Mouse (Mus musculus): Measurements from ENCODE around the gene Gbp3.
"Not testable (repeated sequence)": the region's sequence is repeated elsewhere in the genome, so short reads cannot be mapped to it uniquely, and the experiment has no call there.

The Gbp3 gene

DNA sequence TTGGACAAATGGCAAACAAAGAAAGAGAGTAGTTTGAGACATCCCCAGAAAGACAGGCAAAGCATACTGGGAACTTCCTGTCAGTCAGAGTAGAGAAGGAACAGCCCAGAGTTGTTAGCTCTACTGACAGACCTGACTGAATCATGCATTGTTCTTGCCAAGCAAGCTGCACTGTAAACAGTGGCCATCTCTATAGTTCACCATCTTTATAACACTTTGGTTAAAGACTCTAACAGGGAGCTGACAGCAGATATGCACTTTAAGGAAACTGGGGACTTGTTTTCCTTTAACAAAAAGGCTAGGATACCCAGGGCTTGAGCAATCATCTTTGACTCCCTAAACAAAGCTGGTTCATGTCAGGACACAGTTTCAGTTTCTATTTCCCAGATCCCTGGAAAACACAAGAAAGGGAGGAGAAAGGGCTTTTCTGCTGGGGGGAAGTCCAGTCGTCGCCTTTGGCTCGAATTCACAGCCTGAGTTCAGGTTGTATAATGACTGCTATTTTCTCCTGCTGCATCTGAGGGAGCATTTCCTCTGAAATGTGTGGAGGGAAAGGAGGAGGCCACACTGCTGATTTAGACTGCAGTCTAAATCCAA is at the start of gene Gbp3:
TSS of gene Gbp3 (plus strand) at position 395 of the 597 bp plus-strand sequence.
- DNase-seq: no peak

DNA sequence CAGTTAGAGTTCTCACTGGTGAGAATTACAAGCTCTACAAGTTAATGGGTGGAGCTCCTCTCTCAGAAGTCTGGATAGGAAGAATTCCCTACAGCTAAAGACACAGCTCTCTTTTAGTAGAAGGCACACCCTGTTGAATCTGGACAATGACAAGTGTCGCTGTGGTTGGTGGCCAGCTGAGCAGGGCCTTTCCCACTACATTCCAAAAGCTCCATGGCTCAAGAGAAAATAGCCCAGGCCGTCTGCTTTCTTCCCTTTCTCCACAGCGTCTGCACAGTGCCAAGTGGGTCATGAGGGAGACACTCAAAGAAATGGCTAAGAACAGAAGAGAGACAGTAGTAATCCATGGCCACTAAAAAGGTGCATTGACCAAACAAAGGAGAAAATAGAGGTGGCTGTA is 31.7 kb upstream of the Gbp3 start:
- DNase-seq: no peak

DNA sequence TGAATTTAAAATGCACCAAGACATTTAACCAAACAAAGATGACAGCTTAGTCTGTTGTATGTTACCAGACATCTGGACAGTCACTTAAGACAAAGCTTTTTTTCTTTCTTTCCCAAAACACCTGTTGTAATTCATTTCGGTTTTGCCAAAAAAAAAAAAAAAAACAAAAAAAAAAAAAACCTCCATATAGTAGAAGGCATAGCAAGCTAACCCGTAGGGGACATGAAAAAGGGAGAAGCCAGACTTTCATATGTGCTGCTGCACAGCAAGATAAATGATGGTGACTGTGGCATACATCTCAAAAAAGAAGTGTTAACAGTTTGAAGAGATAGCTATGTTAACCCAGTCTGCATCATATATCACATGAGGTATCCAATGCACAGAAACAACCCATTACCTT is 30.2 kb upstream of the Gbp3 start:
- no peak for DNase-seq

DNA sequence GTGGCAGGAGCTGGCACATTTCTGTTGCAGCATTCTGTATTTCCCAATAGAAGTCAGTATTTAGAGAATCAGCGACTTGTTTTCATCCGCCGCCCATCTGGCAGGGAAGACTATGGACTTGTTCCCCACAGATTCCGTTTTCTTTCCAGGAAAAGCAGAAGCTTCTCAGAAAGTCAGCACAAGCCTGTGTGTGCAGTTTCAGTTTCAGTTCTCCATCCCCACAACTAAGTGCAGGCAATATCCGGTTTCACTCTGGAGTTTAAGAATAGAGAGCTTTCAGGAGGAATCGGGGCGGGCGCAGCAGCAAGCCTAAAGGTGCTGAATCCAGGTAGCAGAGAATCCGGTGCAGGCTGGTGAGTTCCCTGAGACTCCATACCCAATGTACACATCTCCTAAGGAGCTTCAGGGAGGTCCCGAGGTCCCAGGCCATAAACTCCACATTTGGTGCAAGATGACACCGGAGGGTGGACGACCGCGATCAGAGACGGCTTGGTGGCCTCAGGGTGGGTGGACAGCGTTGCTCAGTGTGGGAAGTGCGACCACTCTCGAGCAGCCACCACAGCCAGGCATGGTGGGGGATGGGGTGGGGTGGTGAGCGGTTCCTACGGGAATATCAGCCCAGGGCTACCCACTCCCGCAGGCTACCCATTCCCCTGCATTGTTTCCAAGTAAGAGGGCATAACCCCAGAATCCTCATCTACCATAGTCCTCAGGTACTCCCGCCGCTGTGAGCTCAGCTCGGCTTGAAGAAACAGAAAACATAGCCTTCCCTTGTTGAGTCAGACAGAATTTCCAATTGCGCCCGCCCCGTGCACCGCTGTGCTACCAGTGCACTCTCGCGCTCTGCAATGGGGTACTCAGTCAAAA is 29.5 kb upstream of the Gbp3 start, which contains the start of gene Gbp7:
TSS of gene Gbp7 (plus strand) at position 256 of the 867 bp plus-strand sequence.
- DNase-seq: no peak

DNA sequence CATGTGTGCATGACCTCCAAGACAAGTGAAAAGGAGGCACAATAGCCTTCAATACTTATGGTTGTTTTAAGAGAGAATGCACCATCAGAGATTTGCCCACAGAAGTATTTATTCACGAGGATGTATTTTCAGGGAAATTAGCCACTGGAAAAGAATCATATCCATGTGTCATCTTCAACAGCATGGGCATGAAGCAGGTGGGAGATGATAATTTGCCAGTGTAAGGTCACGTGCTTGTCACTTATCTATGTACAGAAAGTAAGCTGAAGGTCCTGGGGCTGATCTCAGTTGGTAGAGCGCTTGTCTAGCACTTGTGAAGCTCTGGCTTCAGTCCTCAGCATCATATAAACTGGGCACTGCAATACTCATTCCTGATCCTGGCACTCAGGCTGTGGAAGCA is 28.2 kb upstream of the Gbp3 start:
- DNase-seq: no peak

DNA sequence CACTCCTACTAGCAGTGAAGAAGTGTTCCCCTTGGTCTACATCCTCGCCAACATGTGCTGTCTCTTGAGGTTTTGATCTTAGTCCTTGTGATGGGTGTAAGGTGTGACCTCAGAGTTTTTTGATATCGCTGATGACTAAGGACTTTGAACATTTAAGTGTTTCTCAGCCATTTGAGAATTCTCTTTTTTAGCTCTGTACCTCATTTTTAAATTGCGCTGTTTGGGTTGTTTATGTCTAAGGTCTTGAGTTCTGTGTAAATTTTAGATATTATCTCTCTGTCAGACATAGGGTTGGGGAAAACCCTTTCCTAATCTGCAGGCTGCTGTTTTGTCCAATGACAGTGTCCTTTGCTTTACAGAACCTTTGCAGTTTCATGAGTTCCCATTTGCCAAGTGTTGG is 26.6 kb upstream of the Gbp3 start:
- no peak for DNase-seq

DNA sequence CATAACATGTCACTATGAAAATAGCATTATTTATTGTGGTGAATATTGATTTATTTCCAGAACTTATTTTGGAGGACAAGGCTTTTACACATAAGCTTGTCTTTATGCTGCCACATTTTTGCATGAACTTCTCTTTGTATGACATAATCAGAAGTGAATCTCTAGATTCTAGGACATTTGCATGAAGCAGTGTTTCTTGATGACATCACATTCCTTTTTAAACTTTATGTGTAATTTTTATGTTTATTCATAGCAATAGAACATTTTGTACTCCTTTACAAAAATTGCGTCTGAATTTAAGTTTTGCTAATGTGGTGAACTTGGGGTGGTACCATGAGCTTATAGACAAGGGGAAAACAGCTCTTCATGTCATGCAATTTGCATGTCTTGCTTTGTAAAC is 24.2 kb upstream of the Gbp3 start:
- DNase-seq: no peak

DNA sequence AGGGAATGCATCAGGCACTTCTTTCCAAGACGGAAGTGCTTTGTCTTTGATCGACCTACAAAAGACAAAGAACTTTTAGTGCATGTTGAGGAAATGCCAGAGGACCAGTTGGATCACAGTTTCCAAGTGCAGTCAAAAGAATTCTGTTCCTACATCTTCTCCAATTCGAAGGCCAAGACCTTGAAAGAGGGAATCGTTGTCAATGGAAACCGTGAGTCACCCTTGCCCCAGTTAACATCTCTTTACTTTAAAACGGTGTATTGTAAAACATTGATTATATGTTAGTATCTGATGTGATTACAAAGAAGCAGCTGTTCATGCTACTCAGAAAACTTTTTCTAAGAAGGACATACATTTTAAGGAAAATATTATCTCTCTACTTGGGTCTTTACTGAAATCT is 18.4 kb upstream of the Gbp3 start:
- no peak for DNase-seq

DNA sequence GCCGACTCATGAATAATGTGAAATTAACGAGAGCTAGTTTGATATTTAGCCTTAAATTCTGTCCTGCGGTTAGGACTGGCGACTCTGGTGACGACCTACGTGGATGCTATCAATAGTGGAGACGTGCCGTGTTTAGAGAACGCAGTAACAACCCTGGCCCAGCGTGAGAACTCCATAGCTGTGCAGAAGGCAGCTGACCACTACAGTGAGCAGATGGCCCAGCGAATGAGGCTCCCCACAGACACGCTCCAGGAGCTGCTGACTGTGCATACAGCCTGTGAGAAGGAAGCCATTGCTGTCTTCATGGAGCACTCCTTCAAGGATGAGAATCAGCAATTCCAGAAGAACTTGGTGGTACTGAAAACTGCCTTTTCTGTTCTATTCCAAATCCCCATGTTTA is 17.1 kb upstream of the Gbp3 start:
- DNase-seq: not testable (repeated sequence)

DNA sequence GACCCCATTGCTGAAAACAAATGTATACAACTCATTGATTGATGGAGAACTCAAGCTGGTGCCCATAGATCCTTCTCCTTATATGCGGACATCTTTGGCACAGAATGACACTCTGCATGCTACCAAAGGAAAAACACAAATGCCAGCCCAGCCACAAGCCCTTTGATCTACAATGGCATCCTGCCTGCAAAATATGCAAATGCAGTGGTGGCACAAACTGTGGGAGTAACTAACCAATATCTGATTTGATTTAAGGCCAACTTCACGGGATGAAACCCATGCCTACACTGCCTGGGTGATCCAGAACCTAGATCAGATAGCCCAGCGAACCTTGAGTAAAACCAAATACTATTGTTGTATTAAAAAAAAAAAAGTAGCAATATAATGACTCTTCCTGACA is 13.1 kb upstream of the Gbp3 start:
- no peak for DNase-seq

DNA sequence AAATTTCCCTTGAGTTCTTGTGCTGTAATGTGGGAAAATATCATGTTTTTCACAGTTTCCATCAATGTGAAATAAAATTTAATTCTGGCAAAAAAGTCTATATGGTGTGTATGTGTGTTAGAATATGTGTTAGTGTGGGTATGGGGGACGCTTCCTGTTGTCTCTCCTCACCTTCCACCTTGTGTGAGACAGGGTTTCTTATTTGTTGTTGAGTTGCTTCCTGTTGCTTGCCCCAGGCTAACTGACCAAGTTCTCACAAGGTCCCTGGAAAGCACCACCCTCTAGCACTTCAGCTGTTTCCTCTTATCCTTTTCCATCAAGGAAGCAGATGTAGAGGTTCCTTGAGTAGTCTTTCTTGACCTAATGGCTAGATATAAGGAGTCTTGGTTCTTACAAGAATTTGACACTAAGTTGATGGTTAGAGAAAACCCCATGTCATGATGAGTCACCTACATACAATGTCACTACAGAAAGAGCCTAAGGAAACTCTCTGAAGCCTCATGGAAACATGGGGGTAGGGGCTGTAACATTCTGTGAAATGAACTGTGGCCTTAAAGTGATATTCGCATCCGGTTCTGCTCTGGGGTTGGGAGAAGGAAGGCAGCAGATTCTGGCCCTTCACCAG is 9.7 kb upstream of the Gbp3 start:
- DNase-seq: no peak

DNA sequence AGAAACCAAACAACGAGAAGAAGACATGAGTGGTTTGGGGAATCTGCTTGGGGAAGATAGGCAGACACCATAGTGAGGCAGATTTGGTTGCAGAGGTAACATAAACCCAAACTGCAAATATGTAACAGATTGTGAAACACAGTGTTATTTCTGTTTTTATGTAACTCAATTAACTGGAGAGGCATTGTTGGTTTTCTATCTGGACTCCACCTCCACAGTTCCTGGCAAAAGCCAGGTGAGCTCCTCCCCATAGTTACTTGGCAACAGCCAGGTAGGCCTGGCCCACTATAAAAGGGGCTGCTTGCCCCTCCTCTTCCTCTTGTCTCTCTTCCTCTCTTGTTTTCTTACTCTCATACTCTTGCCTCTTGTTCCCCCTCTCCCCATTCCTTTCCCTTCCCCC is 5.2 kb upstream of the Gbp3 start:
- no peak for DNase-seq

DNA sequence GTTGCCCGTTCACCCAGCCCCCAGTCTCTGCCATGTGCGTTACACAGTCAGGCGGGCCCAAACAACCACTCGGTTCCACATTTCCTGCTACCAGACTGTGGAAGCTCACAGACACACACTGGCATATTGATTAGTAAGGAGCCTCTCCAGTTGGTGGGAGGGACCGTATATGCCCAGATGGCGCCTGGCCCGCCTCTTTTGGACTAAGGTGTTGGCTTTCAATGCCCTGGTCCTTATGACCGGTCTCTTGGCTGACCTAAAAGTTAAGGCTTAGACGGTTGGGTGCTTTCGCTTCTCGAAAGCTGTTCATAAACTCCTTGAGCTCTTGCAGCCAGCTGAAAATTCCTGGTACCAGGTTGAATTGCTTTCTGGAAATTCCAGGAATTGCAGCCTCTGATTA is 4.2 kb upstream of the Gbp3 start:
- no peak for DNase-seq

DNA sequence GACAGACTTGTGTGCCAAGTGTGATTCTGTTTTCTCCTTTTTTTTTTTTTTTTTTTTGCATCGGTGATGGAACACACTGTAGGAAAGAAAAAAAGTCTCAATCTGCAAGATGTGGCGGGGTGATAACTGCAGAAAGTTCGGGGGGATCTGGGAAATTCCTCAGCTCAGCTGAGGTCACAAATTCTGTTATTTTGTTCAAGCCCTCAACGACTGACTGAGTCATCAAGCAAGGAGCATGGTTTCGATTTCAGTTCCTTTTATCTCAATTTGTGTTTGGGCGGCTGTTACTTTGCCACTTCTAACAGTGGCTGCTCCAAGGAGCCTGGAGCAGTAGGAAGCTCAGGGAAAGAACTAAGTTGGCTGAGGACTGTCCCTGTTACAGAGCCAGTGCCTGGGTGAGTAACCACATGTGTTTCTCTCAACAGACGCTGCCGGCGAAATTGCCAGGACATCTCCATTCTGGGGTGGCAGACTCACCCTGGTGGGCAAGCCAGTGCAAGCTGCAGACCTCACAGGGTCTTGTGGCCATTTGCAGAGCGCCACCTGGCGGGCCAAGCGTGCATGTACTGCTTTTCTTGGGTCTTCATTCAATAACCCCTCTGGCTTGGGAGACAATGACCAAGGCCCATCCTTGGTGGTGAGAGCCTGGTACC is 596 bp downstream of the Gbp3 start:
- DNase-seq: peak; percentile 62

DNA sequence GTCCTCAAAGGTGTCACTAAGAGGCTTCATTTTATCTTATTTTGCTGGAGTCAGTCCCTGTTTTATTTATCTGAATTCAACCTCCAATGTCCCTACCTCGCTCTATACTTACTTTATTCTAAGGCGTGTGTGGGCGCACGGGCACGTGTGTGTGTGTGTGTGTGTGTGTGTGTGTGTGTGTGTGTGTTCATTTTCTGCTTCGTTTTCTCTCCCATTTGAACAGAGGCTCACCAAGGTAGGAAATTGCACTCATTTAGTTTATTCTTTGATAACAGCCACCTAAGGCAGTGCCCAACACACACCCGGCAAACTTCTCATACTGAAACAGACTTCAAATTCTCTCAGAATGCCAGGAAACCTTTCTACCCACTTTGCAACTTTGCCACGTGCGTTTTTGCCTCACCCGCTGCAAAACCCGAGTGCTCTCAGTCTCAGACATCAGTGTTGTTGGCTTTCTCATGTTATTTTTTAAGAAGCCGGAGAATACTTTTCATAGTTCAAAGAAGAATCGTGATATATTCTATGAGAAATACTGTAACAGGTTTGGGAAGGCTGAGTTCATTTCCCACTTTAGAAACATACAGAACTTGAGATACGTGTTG is 1.3 kb downstream of the Gbp3 start:
- no peak for DNase-seq

DNA sequence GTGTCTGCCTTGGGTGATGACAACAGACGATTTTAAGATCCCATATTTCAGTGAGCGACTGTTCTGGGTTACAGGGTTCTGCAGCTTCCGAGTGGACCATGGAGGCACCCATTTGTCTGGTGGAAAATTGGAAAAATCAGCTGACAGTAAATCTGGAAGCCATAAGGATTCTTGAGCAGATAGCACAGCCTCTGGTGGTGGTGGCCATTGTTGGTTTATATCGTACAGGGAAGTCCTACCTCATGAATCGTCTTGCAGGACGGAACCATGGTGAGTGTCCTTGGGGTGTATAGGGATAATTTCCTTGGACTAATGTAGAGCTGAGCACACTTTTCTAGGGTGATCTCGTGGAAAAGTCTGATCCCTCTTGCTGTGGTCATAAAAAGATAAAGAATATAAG is 1.8 kb downstream of the Gbp3 start:
- DNase-seq: no peak

DNA sequence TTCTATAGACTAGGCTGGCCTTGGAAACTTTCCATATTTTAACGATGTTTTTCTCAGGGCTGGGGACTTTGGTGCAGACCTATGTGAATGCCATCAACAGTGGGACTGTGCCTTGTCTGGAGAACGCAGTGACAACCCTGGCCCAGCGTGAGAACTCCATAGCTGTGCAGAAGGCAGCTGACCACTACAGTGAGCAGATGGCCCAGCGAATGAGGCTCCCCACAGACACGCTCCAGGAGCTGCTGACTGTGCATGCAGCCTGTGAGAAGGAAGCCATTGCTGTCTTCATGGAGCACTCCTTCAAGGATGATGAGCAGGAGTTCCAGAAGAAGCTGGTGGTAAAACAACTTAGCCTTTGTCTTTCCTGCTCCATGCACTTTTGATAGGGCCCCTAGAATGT is 7.7 kb downstream of the Gbp3 start:
- peak; percentile 11 for DNase-seq

DNA sequence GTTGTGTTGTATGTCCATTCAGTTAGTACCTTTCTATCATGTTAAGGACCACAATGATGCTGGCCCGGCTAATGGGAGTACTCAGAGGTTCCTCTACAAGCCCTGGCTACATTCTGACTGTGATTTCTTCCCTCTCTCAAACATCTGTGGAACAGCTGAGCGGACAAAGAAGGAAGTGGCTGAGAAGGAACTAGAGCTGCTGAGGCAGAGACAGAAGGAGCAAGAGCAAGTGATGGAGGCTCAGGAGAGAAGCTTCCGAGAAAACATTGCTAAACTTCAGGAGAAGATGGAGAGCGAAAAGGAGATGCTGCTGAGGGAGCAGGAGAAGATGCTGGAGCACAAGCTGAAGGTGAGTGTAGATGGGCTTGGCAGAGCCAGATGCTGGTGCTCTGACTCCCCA is 10.9 kb downstream of the Gbp3 start:
- no peak for DNase-seq

DNA sequence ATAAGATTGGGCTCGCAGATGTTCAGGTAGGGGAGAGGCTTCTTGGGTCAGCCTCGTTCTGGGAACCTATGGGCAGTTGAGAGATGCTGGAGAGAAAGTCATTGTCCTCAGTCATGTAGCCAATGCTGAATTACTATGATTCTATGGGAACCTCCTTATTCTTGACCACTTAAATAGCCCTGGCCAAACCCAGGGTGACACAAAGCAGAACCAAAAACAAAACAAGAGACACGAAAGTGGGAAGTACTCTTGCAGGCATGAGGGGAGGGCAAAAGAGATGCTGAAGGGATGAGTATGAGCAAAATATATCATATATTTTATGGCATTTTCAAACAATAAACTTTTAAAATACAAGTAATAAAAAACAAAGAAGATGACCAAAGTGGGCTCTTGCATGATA is 17.3 kb downstream of the Gbp3 start:
- no peak for DNase-seq

DNA sequence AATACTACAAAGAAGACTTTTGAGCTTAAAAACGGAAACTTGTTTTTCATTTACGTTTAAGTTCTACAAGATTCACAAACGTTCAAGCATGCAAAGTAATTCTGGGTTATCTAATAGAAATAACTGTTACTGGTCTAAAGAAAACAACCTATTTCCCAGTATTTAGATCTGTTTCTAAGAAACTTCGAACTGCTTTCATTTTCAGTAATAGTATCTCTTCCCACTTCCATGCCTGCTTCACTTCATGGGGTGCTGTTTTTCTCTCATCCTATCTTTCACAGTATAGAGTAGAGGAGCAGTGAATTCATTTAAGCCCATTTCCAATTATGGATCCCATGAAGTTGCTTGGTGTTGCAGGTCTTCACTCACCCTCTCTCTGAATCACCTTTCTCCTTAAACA is 18.5 kb downstream of the Gbp3 start:
- no peak for DNase-seq

DNA sequence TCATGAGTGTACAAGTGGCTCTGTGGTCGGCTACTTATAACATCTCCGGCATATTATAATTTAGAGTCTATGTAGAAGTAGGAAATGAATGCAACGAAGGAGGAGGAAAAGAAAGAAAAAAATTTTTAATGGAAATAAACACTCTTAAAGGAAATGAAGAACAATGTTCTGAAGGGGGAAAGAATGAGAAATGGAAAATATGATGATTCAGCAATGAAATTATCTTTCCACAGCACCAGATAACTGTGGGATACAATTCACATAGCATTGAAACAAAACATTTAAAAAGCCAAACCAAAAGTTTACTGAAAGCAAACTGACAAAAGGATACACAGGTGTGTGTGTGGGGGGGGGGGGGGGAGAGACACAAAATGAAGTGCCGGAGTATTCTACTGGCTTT is 23.2 kb downstream of the Gbp3 start:
- no peak for DNase-seq

DNA sequence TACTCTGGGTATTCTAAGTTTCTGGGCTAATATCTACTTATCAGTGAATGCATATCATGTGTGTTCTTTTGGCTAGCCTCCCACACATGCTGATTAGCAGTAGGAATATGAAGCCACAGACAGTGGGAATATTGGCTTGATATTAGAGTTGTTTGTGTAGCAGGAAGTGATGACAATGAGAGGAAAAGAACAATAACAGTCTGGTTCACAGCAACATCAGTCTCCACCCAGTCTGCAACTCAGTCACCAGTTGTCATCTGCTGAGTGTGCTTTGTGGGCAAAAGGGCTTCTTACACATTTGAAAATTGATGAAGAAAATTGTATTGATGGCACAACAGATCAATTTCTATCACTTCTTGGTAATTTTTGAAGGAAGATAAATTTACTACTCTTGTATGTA is 27.6 kb downstream of the Gbp3 start:
- DNase-seq: no peak

DNA sequence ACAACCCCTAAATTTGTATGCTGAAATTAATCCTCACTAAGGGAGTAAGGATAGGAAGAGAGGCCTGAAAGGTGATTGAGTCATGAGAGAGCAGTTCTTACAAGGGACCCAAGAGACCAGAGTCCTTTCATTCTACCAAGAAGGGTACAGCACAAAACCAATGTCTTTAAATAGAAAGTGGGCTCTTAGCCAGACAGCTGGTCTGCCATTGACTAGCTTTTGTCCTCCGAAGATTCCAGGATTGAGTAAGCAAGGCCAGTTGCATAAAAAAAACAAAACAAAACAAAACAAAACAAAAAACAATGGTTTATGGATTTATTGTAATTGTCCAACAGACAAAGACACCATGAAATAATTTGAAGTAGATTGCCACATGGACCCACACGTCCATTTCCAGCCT is 29.1 kb downstream of the Gbp3 start:
- no peak for DNase-seq
